Mouse (Mus musculus): Measurements from ENCODE around the gene Nop14.
"Not testable (repeated sequence)": the region's sequence is repeated elsewhere in the genome, so short reads cannot be mapped to it uniquely, and the experiment has no call there.

Nop14 gene

GRCm38 (mm10) chr5:34609966-34610365, 50.0 kb downstream of the Nop14 start:
- no peak for DNase-seq

GRCm38 (mm10) chr5:34608226-34608625, 51.7 kb downstream of the Nop14 start:
- DNase-seq, result peak; percentile 68 to 71

GRCm38 (mm10) chr5:34607100-34607880, 52.7 kb downstream of the Nop14 start:
- DNase-seq, result peak; percentile 45 to 47

GRCm38 (mm10) chr5:34604576-34604975, 55.4 kb downstream of the Nop14 start:
- peak in 1 of 2 experiments; percentile 24 for DNase-seq

GRCm38 (mm10) chr5:34593202-34593727, 66.7 kb downstream of the Nop14 start:
- DNase-seq, result no peak

GRCm38 (mm10) chr5:34592666-34593065, 67.3 kb downstream of the Nop14 start:
- no peak for DNase-seq

- not testable (repeated sequence) for DNase-seq
Observed at GRCm38 (mm10) chr5:34592224-34592623, 67.7 kb downstream of the Nop14 start.

- DNase-seq, result no peak
Observed at GRCm38 (mm10) chr5:34591388-34592004, 68.5 kb downstream of the Nop14 start.

GRCm38 (mm10) chr5:34590702-34591101, 69.2 kb downstream of the Nop14 start:
- DNase-seq, result no peak

- no peak for DNase-seq
Observed at GRCm38 (mm10) chr5:34590059-34590458, 69.9 kb downstream of the Nop14 start.
